Mouse (Mus musculus) adrenal gland (tissue): ENCODE measurements at regions not wholly inside any gene's neighbourhood (a gene's known extent, or its start where the extent isn't known, plus 50 kb on each side); places are given as distances from the start of the nearest gene placed in this dataset.
"Not testable (repeated sequence)": the region's sequence is repeated elsewhere in the genome, so short reads cannot be mapped to it uniquely, and the experiment has no call there.

ENCODE experiments used
- intact Hi-C: fragments of 180-260 bp; cut with DNase I; formaldehyde crosslinking; loops from one replicate; pipeline ENCODE4 v1.15.1; 2025

- intact Hi-C loops, result no loop called here
Measured at GRCm38 (mm10) chr12:65420127-65420526, 194.8 kb downstream of the Wdr20rt start.

DNA sequence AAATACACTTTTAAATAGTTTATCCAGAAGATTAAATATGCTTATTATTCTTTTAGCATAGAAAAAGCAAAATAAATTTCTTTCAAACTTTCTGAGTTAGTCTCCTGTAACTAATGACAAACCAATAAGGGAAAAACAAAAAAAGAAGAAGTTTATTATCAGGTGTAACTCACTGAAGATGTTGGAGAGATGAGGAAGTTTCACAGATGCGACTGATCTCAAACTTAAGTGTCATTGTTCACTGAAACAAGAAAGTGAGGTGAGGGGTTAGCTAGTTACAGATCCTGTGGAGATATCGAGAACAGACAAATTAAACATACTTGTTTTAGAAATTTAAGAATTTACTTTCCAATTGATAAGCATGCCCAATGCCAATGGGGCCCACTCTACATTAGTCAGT is 199.2 kb downstream of the Wdr20rt start:
- intact Hi-C loops, result no loop called here

- intact Hi-C loops, result no loop called here
Measured at GRCm38 (mm10) chr12:65425440-65425839, 200.1 kb downstream of the Wdr20rt start.

- intact Hi-C loops, result no loop called here
Measured at GRCm38 (mm10) chr12:65426884-65427283, 201.6 kb downstream of the Wdr20rt start.

GRCm38 (mm10) chr12:65428214-65428981 is 203.1 kb downstream of the Wdr20rt start:
- intact Hi-C loops, result no loop called here

- intact Hi-C loops, result no loop called here
Measured at GRCm38 (mm10) chr12:65450845-65451244, 225.5 kb downstream of the Wdr20rt start.

DNA sequence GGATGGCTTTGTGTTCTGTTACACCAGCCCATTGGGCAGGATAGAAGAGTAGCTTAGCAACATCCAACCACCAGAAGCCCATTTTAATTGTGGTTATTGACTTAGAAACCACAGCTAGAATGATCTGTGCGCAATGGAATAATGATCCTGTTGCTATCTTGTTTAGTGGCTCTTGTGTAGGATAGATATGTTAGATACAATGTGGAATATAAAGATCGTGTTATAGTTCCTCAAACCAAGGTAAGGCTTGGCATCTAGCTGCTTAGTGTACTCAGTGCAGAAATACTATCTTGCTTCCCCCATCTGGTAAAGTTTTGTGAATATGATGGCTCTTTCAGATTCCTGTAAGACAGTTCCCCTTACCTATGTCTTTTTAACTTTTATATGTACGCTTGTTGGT is 230.4 kb downstream of the Wdr20rt start:
- intact Hi-C loops, result no loop called here

GRCm38 (mm10) chr12:65456956-65457355 is 231.6 kb downstream of the Wdr20rt start:
- intact Hi-C loops, result no loop called here

- intact Hi-C loops, result no loop called here
Measured at GRCm38 (mm10) chr12:65464246-65464645, 238.9 kb downstream of the Wdr20rt start.

DNA sequence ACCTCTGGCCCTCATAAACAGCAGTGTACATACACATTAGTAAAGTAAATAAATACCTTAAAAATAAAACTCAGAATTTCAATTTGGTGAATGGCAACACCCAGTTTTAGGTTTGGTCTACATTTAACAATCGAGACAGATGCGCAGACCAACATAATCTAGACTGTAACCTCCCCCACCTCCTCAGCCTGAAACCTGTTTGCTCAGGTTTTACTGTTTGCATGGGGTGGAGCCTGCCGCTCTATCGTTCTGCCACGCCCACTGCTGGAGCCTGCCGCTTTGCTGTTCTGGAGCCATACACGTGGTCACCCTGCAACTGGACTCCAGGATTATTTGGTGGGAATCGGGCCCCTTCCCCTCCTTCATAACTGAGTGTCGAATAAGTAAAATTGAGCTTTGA is 253.4 kb downstream of the Wdr20rt start:
- intact Hi-C loops, result not testable (repeated sequence)

GRCm38 (mm10) chr12:65480829-65481228 is 255.5 kb downstream of the Wdr20rt start:
- intact Hi-C loops, result no loop called here

GRCm38 (mm10) chr12:65491092-65491491 is 265.8 kb downstream of the Wdr20rt start:
- intact Hi-C loops, result no loop called here

DNA sequence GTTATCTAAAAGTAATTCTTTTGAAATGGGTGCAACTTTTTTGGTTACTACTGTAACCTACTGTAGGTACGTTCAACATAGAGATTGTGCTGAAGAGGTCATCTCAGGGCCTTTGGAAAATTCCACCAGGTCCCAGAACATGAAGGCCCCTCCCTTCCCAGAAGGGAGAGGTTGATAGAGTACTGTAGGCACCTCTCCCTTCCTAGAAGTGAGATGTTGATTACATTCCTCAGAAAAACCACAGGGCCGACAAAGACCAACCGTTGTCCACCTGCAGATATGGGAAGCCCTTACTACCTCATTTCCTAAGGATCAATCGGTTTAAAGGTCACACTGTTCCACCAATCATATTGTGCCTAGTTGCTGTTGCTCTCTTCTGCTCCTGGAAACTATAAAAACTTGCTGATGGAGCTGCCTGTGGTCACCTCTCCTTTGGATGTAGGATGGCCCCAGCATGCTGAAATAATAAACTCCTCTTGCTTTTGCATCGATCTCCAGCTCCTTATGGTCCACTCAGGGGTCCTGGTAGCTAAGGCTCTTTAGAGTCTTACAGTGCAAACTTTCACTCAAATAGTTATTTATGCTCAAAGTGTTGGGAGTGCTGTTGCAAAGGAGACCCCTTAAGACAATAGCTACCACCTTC is 269.2 kb downstream of the Wdr20rt start:
- intact Hi-C loops, result no loop called here

DNA sequence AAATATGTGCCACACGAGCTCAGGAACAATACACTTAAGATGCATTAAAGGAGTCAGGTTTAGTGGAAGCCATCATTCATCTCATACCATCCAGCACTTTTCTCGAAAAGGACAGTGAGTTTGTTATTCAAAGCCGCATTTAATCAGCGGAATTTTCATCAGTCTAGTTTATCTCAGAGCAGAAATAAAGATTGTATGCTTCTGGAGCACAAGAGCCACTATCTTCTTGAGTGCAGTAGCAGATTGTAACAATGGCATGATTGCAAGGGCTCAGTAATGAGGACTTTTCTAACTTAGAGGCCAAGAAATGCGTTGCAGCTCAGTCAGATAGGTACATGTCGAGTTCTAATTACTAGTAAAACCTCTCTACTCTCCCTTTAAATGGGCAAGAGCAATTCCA is 271.3 kb downstream of the Wdr20rt start:
- intact Hi-C loops, result no loop called here

DNA sequence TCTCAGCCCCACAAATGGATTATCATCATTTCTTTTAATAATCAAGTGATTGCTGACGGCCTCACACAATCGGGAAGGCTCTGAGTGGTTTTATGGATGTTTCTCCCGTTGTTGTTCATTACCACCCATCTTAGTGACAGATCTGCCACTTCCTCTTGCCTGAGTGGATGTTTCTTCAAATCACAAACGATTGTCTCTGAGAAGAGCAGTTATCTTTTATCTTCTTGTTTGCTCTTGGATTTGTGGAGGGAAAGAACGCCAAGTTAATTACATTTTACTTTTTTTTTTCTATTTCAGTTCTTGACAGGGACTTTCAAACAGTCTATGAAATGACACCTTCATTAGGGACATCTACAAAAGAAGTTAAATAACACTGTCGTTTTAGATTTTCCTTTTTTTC is 272.3 kb downstream of the Wdr20rt start:
- intact Hi-C loops, result no loop called here

DNA sequence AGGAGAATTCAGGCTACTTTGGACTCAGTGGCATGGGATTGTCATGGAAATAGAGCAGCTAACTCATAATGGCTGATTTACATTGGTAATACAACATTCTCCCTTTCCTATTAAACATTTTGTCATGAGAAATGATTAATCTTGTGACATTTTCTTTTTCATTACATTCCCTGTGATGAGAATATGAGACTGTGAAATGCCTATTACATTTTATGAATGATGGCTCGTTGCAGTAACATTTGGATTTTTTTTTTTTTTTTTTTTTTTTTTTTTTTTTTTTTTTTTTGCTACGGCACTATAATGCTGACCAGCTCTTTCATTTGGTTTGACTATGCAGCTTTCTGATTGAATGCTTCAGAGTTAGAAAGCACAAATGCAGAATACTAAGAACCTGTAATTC is 276.1 kb downstream of the Wdr20rt start:
- intact Hi-C loops, result no loop called here

GRCm38 (mm10) chr12:65502045-65502444 is 276.7 kb downstream of the Wdr20rt start:
- intact Hi-C loops, result no loop called here

DNA sequence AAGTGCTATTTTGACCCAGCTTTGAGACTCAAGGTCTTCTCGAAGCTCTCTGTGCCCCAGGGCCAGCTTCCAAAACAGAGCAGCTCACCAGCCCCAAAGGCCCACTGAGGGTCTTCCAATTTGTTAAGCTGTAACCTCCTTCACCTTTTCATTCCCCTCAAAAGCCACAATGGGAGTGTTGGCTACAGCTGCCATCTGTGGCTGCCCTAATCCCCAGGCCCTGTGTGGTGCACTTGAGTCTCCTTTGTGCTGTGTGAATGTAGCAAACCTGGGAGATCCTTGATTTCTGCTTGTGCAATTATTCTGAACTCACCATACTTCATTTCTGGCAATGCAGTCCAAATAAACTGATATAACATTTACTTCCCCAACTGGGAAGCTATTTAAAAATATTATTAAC is 287.8 kb downstream of the Wdr20rt start:
- intact Hi-C loops, result no loop called here

GRCm38 (mm10) chr12:65534142-65534690 is 308.9 kb downstream of the Wdr20rt start:
- intact Hi-C loops, result no loop called here

DNA sequence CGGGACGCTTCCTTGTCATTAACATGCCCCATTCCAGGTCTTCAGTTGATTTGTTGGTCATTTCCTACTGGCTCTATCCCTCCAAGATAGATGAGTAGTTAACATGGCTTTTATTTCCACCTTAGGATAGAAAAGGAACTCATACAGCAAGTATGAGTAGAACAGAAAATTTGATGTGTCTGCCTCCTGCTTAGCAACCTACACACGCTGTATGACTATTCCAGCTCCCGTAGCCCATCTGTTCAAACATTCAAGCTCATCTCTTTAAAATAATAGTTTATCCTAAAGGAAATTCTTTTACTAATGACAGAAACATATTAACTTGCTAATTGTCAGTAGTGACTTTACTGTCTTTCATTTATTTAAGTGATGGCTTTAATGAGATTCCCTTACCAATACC is 323.0 kb downstream of the Wdr20rt start:
- intact Hi-C loops, result no loop called here

DNA sequence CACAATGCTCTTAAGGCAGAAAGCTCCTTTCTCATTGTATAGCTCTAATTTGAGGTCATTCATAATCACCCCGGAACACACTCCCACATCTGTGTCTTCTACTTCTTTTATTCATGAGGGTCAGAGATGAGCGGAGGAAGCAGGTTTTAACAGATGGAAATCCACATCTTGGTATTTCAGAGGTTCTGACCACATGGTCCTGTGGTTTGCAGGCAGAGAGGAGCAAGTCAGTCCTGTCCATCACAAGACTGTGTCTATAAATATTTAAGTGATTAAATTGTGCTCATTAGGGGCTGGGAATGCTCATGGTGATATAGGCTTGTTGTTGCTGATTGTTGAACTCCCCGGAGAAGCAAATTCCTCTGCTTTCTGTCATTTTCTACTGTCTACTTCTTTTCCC is 326.9 kb downstream of the Wdr20rt start:
- intact Hi-C loops, result no loop called here

- intact Hi-C loops, result no loop called here
Measured at GRCm38 (mm10) chr12:65559036-65559435, 333.7 kb downstream of the Wdr20rt start.

- intact Hi-C loops, result no loop called here
Measured at GRCm38 (mm10) chr12:65559809-65560208, 334.5 kb downstream of the Wdr20rt start.
